Mouse (Mus musculus) lung, postnatal 0 days (tissue): ENCODE data around the gene Cd48.

Experiments
- CTCF ChIP-seq: IDR thresholded peaks from 2 replicates; pipeline ENCODE4 v1.5.1; 2016; ENCODE audit warnings: antibody characterized with exemption, mild to moderate bottlenecking
- EP300 ChIP-seq: IDR thresholded peaks from 2 replicates; pipeline ENCODE4 v1.6.1; 2016; ENCODE audit warnings: antibody characterized with exemption, mild to moderate bottlenecking, control low read depth

- no peak for TF ChIP-seq CTCF
- no peak for TF ChIP-seq EP300
Measured at GRCm38 (mm10) chr1:171647716-171648115, 34.1 kb upstream of the Cd48 start.
